Mouse (Mus musculus): ENCODE data around the gene Macf1. TPM values are rescaled to one million over a fixed set of nuclear protein-coding genes. Genes with fewer than 3 reads are reported as not detected.
"Not testable (repeated sequence)": the region's sequence is repeated elsewhere in the genome, so short reads cannot be mapped to it uniquely, and the experiment has no call there.

Gene Macf1
- polyA plus RNA-seq, 1 experiment from 2014 or later = 84.1 TPM

- ChIA-PET POLR2A (no interaction called here), CTCF (no interaction called here)
- DNase-seq (ENCODE audit: low read depth, low spot score) (no peak), ATAC-seq (no peak)
- in situ Hi-C loops (cut with MboI; ENCODE audit: low pct_unique_long_range_greater_than_20kb) = loop anchor here (5.0 kb wide), 1 partner anchor 230 kb away; the partner anchor contains the start of gene Bmp8b
- peaks cover 3% of the 10 kb centered on the region for H3K27me3 ChIP-seq
- no peak for TF ChIP-seq CTCF (IDR thresholded peaks at IDR 0.05)
Observed at GRCm38 (mm10) chr4:123337693-123338092, 346.5 kb downstream of the Macf1 start.

- H3K27me3 ChIP-seq = no peaks in the 10 kb centered on the region
Observed at GRCm38 (mm10) chr4:123335796-123336585, 348.2 kb downstream of the Macf1 start.

GRCm38 (mm10) chr4:123335244-123335643 is 348.9 kb downstream of the Macf1 start:
- in situ Hi-C loops (cut with MboI; ENCODE audit: low pct_unique_long_range_greater_than_20kb) = loop anchor here (5.0 kb wide), 1 partner anchor 228 kb away; the partner anchor contains the start of gene Bmp8b
- POLR2A ChIA-PET; CTCF ChIA-PET; H3K27me3 ChIP-seq; DNase-seq (ENCODE audit: low read depth, low spot score); ATAC-seq: not testable (repeated sequence)

More at GRCm38 (mm10) chr4:123335796-123336585, 348.2 kb downstream of the Macf1 start:
- DNase-seq (ENCODE audit: low read depth, low spot score) = no peak
- ATAC-seq = no peak
- in situ Hi-C loops (cut with MboI; ENCODE audit: low pct_unique_long_range_greater_than_20kb) = loop anchor here (5.0 kb wide), 1 partner anchor 229 kb away; the partner anchor contains the start of gene Bmp8b
- TF ChIP-seq CTCF (IDR thresholded peaks at IDR 0.05) = no peak
- ChIA-PET CTCF (no interaction called here), POLR2A (no interaction called here)

- ATAC-seq (no peak), DNase-seq (ENCODE audit: low read depth, low spot score) (no peak)
- H3K27me3 ChIP-seq = no peaks in the 10 kb centered on the region
- no peak for TF ChIP-seq CTCF (IDR thresholded peaks at IDR 0.05)
- CTCF ChIA-PET = no interaction called here
- POLR2A ChIA-PET = no interaction called here
- in situ Hi-C loops (cut with MboI; ENCODE audit: low pct_unique_long_range_greater_than_20kb) = no loop called here
Observed at GRCm38 (mm10) chr4:123334177-123334576, 350.0 kb downstream of the Macf1 start.

- in situ Hi-C loops (cut with MboI; ENCODE audit: low pct_unique_long_range_greater_than_20kb) = no loop called here
- ChIA-PET CTCF (no interaction called here), POLR2A (no interaction called here)
- no peak for TF ChIP-seq CTCF (IDR thresholded peaks at IDR 0.05)
- ATAC-seq (no peak), DNase-seq (ENCODE audit: low read depth, low spot score) (no peak)
- no peaks in the 10 kb centered on the region for H3K27me3 ChIP-seq
Observed at GRCm38 (mm10) chr4:123333151-123333550, 351.0 kb downstream of the Macf1 start.

GRCm38 (mm10) chr4:123331961-123332360 is 352.2 kb downstream of the Macf1 start:
- H3K27me3 ChIP-seq; in situ Hi-C loops (cut with MboI; ENCODE audit: low pct_unique_long_range_greater_than_20kb); POLR2A ChIA-PET; ATAC-seq; DNase-seq (ENCODE audit: low read depth, low spot score): not testable (repeated sequence)
- CTCF ChIA-PET = interaction anchor here (0.8 kb wide), 1 partner anchor 27 kb away, joined by 4 read pairs; no protein-coding TSS in a partner anchor

GRCm38 (mm10) chr4:123331326-123331725 is 352.8 kb downstream of the Macf1 start:
- no peaks in the 10 kb centered on the region for H3K27me3 ChIP-seq
- TF ChIP-seq CTCF (IDR thresholded peaks at IDR 0.05) = no peak
- in situ Hi-C loops (cut with MboI; ENCODE audit: low pct_unique_long_range_greater_than_20kb) = no loop called here
- DNase-seq (ENCODE audit: low read depth, low spot score) (no peak), ATAC-seq (no peak)
- ChIA-PET POLR2A (interaction anchor here (0.6 kb wide), 1 partner anchor 16 kb away, joined by 3 read pairs; no protein-coding TSS in a partner anchor), CTCF (no interaction called here)

GRCm38 (mm10) chr4:123328946-123329345 is 355.2 kb downstream of the Macf1 start:
- ChIA-PET CTCF (no interaction called here), POLR2A (interaction anchor here (0.6 kb wide), 1 partner anchor 10 kb away, joined by 3 read pairs; no protein-coding TSS in a partner anchor)
- H3K27me3 ChIP-seq = no peaks in the 10 kb centered on the region
- in situ Hi-C loops (cut with MboI; ENCODE audit: low pct_unique_long_range_greater_than_20kb) = no loop called here
- DNase-seq (ENCODE audit: low read depth, low spot score) (no peak), ATAC-seq (no peak)
- no peak for TF ChIP-seq CTCF (IDR thresholded peaks at IDR 0.05)

GRCm38 (mm10) chr4:123327630-123328029 is 356.5 kb downstream of the Macf1 start:
- ATAC-seq = no peak
- no peak for DNase-seq (ENCODE audit: low read depth, low spot score)
- ChIA-PET CTCF (interaction anchor here (0.8 kb wide), 1 partner anchor 18 kb away, joined by 4 read pairs; no protein-coding TSS in a partner anchor), POLR2A (no interaction called here)
- in situ Hi-C loops (cut with MboI; ENCODE audit: low pct_unique_long_range_greater_than_20kb) = no loop called here
- H3K27me3 ChIP-seq = no peaks in the 10 kb centered on the region
- TF ChIP-seq CTCF (IDR thresholded peaks at IDR 0.05) = no peak

GRCm38 (mm10) chr4:123326087-123326486 is 358.1 kb downstream of the Macf1 start:
- in situ Hi-C loops (cut with MboI; ENCODE audit: low pct_unique_long_range_greater_than_20kb) = no loop called here
- DNase-seq (ENCODE audit: low read depth, low spot score) (no peak), ATAC-seq (no peak)
- H3K27me3 ChIP-seq = no peaks in the 10 kb centered on the region
- ChIA-PET POLR2A (no interaction called here), CTCF (no interaction called here)
- TF ChIP-seq CTCF (IDR thresholded peaks at IDR 0.05) = no peak

- TF ChIP-seq CTCF (IDR thresholded peaks at IDR 0.05) = no peak
- CTCF ChIA-PET = no interaction called here
- in situ Hi-C loops (cut with MboI; ENCODE audit: low pct_unique_long_range_greater_than_20kb) = no loop called here
- ATAC-seq (no peak), DNase-seq (ENCODE audit: low read depth, low spot score) (no peak)
- no peaks in the 10 kb centered on the region for H3K27me3 ChIP-seq
- POLR2A ChIA-PET = no interaction called here
Observed at GRCm38 (mm10) chr4:123323534-123323933, 360.6 kb downstream of the Macf1 start, which contains the start of gene Oxct2a. Oxct2a (minus strand) TSS chr4:123323634.

- ATAC-seq; in situ Hi-C loops (cut with MboI; ENCODE audit: low pct_unique_long_range_greater_than_20kb); H3K27me3 ChIP-seq; DNase-seq (ENCODE audit: low read depth, low spot score); CTCF ChIA-PET; POLR2A ChIA-PET: not testable (repeated sequence)
Observed at GRCm38 (mm10) chr4:123322910-123323309, 361.2 kb downstream of the Macf1 start.
